Mouse (Mus musculus) adrenal gland, adult 8-10 months (tissue): Measurements from ENCODE around the gene Slc47a2. TPM values are rescaled to one million over a fixed set of nuclear protein-coding genes. Genes with fewer than 3 reads are reported as not detected.

Experiments used
- DNase-seq: peaks from one replicate; pipeline ENCODE4 v3.0.0; 2022
- total RNA-seq, 4 experiments: library from RNA; stranded (reverse); gene quantifications; 2 replicates each; pipeline ENCODE4 v1.2.4; 2022

The Slc47a2 gene
- total RNA-seq, 4 experiments from 2014 or later: not detected

GRCm38 (mm10) chr11:61278445-61279077 is 64.1 kb downstream of the Slc47a2 start:
- DNase-seq: no peak

- no peak for DNase-seq
Measured at GRCm38 (mm10) chr11:61277937-61278336, 64.7 kb downstream of the Slc47a2 start.

- no peak for DNase-seq
Measured at GRCm38 (mm10) chr11:61276482-61276881, 66.2 kb downstream of the Slc47a2 start.

GRCm38 (mm10) chr11:61275106-61275505 is 67.6 kb downstream of the Slc47a2 start:
- DNase-seq: no peak

GRCm38 (mm10) chr11:61274421-61274820 is 68.2 kb downstream of the Slc47a2 start:
- no peak for DNase-seq

GRCm38 (mm10) chr11:61273928-61274327 is 68.7 kb downstream of the Slc47a2 start:
- DNase-seq: no peak

- no peak for DNase-seq
Measured at GRCm38 (mm10) chr11:61271612-61272011, 71.0 kb downstream of the Slc47a2 start.

GRCm38 (mm10) chr11:61270406-61270805 is 72.3 kb downstream of the Slc47a2 start:
- DNase-seq: no peak

- DNase-seq: no peak
Measured at GRCm38 (mm10) chr11:61268626-61269349, 73.9 kb downstream of the Slc47a2 start.

- peak; percentile 94 for DNase-seq
Measured at GRCm38 (mm10) chr11:61266551-61267533, 75.8 kb downstream of the Slc47a2 start, which contains the start of gene Aldh3a2. Gene Aldh3a2, minus strand, starts transcription at chr11:61267464.

- DNase-seq: no peak
Measured at GRCm38 (mm10) chr11:61263841-61264240, 78.8 kb downstream of the Slc47a2 start.

- no peak for DNase-seq
Measured at GRCm38 (mm10) chr11:61262516-61262915, 80.1 kb downstream of the Slc47a2 start.

- no peak for DNase-seq
Measured at GRCm38 (mm10) chr11:61259106-61259505, 83.6 kb downstream of the Slc47a2 start.

GRCm38 (mm10) chr11:61252807-61253206 is 89.9 kb downstream of the Slc47a2 start:
- no peak for DNase-seq

GRCm38 (mm10) chr11:61251741-61252140 is 90.9 kb downstream of the Slc47a2 start:
- DNase-seq: no peak

Other genes starting within 250 kb of the Slc47a2 start
- 1 to 10 TPM in 2 of 4 experiments, under 1 TPM in 2; 0.17 to 2.2 (median 0.84) TPM for gene Tnfrsf13b, start 216.1 kb downstream of the Slc47a2 start, total RNA-seq
- gene Usp22, start 167.8 kb downstream of the Slc47a2 start, total RNA-seq: 10 to 100 TPM; 81.5 to 98.0 (median 85.4) TPM
- gene Aldh3a1, start 135.3 kb downstream of the Slc47a2 start, total RNA-seq: under 1 TPM in 2 of 4 experiments, not detected in 2; 0.28 to 0.46 TPM
- gene Aldh3a2, start 75.4 kb downstream of the Slc47a2 start, total RNA-seq: 10 to 100 TPM; 54.6 to 81.7 (median 68.1) TPM
- 1 to 10 TPM in 2 of 4 experiments, under 1 TPM in 2; 0.43 to 2.9 (median 0.96) TPM for gene Slc47a1, start 35.5 kb upstream of the Slc47a2 start, total RNA-seq
- 1 to 10 TPM; 1.7 to 2.3 (median 2.0) TPM for gene Rnf112, start 111.3 kb upstream of the Slc47a2 start, total RNA-seq
- 1 to 10 TPM; 3.4 to 5.8 (median 4.9) TPM for gene Mfap4, start 142.6 kb upstream of the Slc47a2 start, total RNA-seq
- 10 to 100 TPM; 15.2 to 22.1 (median 20.4) TPM for gene Mapk7, start 151.5 kb upstream of the Slc47a2 start, total RNA-seq
- 10 to 100 TPM; 16.5 to 31.6 (median 25.2) TPM for gene B9d1, start 162.3 kb upstream of the Slc47a2 start, total RNA-seq
- gene Epn2, start 236.8 kb upstream of the Slc47a2 start, total RNA-seq: 10 to 100 TPM; 27.6 to 47.1 (median 35.7) TPM